Mouse (Mus musculus) T-helper 2 cell (primary cell): ENCODE measurements around the gene Sap30l.
"Not testable (repeated sequence)": the region's sequence is repeated elsewhere in the genome, so short reads cannot be mapped to it uniquely, and the experiment has no call there.

Experiments
- in situ Hi-C: fragments of 300-600 bp; cut with MboI, MseI; formaldehyde crosslinking; loops from one replicate; pipeline ENCODE4 v1.15.1; 2025; ENCODE audit warnings: high pct_unique_total_duplicates

Gene Sap30l

DNA sequence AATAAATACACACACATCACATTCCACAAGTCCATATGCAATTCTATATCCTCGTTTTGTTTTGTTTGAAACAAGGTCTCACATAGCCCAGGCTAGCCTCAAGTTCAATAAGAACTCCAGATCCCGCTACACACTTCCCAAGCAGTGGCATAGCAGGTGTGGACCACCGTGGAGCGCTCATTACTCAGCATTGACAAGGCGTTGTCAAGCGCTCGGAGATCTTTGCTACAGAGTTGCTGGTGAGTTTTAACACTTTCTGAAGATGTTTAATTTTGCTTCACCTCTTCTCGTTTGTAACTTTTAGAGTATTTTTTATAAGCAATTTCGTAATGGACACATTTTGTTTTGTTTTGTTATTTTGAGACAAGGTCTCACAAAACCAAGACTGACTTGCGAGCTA lies 2.0 kb upstream of the Sap30l start:
- in situ Hi-C loops = no loop called here

DNA sequence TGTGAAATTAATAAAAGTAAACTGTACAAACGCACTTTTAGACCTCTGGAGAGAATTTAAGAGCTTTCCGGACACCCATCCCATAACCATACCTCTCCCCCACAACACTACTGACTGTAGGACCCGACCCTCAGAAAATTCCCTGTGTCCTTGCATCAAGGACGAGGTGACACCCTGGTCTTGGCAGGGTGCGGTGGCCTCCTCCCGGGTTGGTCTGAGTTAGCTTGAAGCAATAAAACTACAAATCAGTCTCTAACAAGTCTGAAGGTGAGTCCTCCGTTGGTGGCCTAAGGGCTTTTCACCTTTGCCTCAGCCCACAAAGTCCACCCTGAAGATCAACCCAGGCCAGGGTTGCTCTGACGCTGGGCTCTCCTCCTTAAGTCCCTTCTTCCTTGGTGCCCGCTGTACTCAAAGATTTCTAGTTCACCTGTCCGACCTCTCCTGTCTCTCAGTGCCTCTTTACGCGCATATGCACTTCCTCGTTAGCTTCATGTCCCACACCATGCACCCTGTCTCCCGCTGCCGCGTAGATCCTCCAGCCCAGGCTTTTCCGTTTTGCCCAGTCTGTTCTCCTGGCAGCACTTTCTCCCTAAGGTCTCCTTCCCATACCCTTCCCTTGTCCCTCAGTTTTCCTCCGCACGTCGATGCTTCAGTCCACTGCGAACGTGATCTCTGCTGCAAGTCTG lies 1.0 kb upstream of the Sap30l start:
- in situ Hi-C loops = loop anchor here (5.0 kb wide), 1 partner anchor 227 kb away; no protein-coding TSS in a partner anchor

DNA sequence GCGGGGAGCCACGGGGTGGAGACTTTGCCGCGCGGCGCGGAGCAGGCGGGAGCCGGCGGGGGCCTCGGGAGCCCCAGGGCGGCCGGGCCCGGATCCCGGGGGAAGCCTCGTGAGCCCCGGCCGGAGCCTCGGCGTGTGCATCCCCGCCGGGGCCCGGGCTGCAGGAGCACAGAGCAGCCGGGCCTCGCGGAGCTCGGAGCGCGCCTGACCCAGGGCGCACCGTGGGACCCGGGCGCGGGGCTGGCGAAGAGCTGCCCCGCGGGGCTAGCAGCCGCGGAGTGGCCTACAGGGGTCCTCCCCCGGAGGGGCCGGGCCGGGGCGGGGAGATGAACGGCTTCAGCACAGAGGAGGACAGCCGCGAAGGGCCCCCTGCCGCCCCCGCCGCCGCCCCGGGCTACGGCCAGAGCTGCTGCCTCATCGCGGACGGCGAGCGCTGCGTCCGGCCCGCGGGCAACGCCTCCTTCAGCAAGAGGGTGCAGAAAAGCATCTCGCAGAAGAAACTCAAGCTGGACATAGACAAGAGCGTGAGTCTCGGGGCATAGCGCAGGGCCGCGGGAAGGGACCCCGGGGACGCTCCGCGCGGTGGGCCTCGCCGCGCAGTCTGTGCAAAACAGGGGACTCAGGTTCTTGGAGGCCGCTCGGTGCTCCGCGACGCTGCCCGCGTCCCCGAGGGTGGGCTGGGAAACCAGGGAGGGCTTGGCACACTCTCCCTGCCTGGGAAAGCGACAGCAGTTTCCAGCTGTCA lies 501 bp downstream of the Sap30l start:
- in situ Hi-C loops = loop anchor here (5.0 kb wide), 1 partner anchor 225 kb away; no protein-coding TSS in a partner anchor

GRCm38 (mm10) chr11:57802511-57802870 lies 1.1 kb downstream of the Sap30l start:
- in situ Hi-C loops = loop anchor here (5.0 kb wide), 1 partner anchor 225 kb away; no protein-coding TSS in a partner anchor

DNA sequence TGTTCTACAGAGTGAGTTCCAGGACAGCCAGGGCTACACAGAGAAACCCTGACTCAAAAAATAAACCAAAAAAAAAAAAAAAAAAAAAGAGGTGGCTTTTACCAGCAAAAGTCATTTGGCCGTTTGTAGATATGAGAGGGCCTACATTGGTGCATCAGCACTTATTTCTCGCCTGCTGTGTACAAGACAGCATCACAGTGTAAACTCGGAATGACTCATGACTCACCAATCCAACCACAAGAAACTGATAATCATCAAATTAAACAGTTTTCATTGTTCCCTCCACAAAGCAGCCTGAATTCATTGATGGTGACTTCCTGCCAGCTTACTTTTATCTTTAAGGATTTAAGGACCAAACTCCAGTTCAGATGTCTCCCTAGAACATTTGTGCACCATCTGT lies 3.6 kb downstream of the Sap30l start:
- in situ Hi-C loops = no loop called here

DNA sequence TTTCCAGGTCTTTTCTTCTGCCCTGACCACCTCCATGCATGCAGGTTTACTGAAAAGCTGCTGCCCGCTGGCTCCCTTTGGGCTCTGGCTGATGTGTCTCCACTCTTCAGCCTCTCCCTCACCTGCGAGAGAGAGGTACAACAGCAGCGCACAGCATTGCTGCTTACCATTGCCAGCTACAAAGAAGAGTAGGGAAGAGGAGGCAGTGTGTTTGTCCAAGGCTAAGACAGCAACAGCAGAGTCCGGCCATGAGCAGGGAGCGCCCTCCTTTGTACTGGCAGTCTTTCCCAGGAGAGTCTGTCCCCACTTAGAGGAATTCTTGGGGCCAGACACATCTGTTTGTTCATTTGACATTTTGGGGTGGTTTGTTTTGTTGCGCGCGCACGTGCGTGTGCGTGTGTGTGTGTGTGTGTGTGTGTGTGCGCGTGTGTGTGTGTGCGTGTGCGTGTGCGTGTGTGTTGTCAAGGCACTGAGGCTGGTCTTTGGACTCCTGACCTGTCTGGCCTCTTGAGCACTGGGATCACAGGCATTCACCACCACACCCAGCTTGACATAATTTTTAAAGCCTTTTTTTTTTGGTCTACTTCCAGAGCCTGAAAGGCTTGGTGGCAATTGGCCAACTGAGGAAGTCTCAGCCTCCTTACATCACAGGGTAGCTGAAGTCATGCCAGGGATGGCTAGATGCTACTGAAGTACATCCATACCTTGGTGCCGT lies 7.7 kb downstream of the Sap30l start:
- in situ Hi-C loops = no loop called here

DNA sequence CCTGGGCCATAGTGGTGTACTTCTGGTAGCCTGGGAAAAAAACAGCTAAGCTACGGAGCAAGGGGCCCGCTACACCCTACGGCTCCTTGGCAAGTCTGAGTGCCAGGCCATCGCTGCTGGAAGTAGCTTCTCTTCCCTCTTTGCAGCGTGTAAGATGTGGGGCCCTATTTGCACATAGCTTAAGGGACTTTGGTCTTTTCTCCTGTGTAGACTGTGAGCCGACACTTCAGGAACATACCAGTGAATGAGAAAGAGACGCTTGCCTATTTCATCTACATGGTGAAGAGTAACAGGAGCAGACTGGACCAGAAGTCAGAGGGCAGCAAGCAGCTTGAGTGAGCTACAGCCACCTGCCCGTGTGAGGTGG lies 8.3 kb downstream of the Sap30l start:
- in situ Hi-C loops = no loop called here

GRCm38 (mm10) chr11:57811006-57811405 lies 9.6 kb downstream of the Sap30l start:
- in situ Hi-C loops = no loop called here

GRCm38 (mm10) chr11:57812212-57812611 lies 10.8 kb downstream of the Sap30l start:
- in situ Hi-C loops = no loop called here

- in situ Hi-C loops = no loop called here
These were observed 12.2 kb downstream of the Sap30l start for GRCm38 (mm10) chr11:57813641-57814040.

DNA sequence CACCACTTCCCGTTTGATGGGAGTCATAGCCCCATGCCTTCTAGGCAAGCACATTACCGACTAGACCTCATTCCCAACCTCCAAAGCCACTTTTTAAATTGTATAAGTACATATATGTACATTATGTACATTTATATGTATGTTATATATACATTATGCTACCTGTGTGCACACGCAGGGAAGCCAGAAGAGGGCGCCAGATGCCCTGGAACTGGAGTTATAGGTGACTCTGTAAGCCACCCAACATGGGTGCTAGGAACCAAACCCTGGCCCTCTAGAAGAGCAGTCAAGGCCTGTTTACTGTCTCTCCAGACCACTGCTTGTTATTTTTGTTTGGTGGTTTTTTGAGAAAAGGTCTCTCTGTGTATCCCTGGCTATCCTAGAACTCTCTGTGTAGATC lies 16.8 kb downstream of the Sap30l start:
- in situ Hi-C loops = loop anchor here (5.0 kb wide), 1 partner anchor 114 kb away; no protein-coding TSS in a partner anchor

GRCm38 (mm10) chr11:57819999-57820581 lies 18.7 kb downstream of the Sap30l start:
- in situ Hi-C loops = loop anchor here (5.0 kb wide), 1 partner anchor 112 kb away; no protein-coding TSS in a partner anchor

- in situ Hi-C loops = not testable (repeated sequence)
These were observed 21.7 kb downstream of the Sap30l start for GRCm38 (mm10) chr11:57823159-57823558.

DNA sequence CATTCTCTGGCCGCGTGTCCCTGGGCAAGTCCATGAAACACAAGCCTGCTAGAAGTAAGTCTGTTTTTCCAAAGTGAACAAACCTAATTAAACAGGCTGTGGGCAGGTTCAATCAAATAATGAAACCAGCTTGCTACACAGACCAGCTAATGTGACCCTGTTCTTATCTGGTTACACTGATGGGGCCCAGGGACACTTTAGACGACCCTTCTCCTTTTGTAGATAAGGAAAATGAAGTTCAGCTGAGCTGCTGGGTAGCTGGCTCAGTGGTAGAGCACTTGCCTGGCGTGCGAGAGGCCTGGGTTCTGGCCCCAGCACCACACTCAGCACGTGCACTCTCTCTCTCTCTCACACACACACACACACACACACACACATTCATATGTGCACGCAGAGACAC lies 22.3 kb downstream of the Sap30l start:
- in situ Hi-C loops = no loop called here

DNA sequence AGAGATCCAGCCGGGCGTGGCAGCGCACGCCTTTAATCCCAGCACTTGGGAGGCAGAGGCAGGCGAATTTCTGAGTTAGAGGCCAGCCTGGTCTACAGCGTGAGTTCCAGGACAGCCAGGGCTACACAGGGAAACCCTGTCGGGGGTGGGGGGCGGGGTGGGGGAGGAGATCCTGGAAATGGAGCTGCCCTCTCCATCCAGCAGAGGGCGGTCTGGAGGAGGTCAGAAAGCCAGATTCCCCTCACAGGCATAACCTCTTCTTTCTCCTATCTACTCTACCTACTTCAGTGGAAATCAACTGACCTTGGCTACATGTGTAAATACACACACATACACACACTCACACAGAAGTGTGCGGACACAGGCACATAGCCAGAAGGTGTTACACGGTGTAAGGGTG lies 23.8 kb downstream of the Sap30l start:
- in situ Hi-C loops = not testable (repeated sequence)

DNA sequence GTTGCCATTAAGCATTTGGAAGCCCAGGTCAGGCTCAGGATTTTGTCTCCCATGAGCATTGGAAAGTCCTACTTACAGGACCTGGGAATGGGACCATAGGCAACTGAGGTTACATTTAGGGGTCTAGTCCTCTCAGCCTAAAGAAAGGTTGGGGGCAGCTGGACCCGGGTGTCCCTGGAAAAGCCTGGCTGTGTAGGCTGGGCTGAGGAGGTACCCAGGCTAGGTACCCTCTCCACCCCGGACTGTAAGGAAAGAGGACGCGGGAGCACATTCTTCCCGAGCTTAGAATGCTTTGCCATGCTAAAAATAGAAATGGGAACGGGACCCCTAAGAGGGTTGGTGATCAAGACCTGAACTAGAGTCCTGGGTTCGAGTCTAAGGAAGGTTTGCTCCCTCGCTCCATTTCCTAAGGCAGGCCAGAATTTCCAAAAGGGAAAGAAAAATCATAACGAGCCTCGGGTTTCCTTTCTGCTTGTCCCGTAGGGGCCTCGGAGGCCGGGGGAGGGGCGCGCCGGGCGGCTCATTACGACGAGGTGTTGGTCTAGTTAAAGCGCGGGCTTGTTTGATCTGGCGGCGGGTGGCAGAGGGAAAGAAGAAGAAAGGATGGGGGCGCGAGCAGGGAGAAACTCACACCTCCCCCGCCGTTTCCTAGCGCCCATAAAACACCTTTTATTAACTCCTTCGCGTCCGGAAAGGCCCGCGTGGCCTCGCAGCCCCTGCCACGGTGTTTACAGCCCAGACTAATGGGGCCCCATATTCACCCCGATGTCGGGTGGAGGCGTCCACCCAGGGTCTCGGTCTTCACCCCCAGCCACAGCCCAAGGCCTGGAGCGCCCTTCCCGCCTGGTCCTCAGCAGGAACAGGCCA lies 25.8 kb downstream of the Sap30l start:
- in situ Hi-C loops = no loop called here

GRCm38 (mm10) chr11:57827915-57828545 lies 26.6 kb downstream of the Sap30l start:
- in situ Hi-C loops = no loop called here

GRCm38 (mm10) chr11:57828955-57829870 lies 27.8 kb downstream of the Sap30l start:
- in situ Hi-C loops = no loop called here
